Mouse (Mus musculus) brain, embryonic 14.5 days (tissue): ENCODE results near the gene Asdurf.
"Not testable (repeated sequence)": the region's sequence is repeated elsewhere in the genome, so short reads cannot be mapped to it uniquely, and the experiment has no call there.

Source experiments
- CTCF ChIP-seq: fragments of 200-500 bp; IDR thresholded peaks from 2 replicates; pipeline ENCODE4 v1.5.1; 2012; ENCODE audit warnings: inconsistent platforms, mild to moderate bottlenecking, moderate library complexity, borderline replicate concordance; ENCODE audit not compliant: insufficient read depth, insufficient read length; ENCODE audit errors: extremely low read depth
- POLR2A ChIP-seq: fragments of 200-500 bp; IDR thresholded peaks from 2 replicates; pipeline ENCODE4 v1.6.1; 2012; ENCODE audit warnings: mild to moderate bottlenecking, inconsistent platforms, borderline replicate concordance; ENCODE audit not compliant: poor library complexity, insufficient read depth, insufficient read length, severe bottlenecking; ENCODE audit errors: extremely low read depth

GRCm38 (mm10) chr1:53333527-53333926 is 18.9 kb downstream of the Asdurf start:
- not testable (repeated sequence) for TF ChIP-seq CTCF, POLR2A
